Mouse (Mus musculus) liver, embryonic 15.5 days (tissue): ENCODE measurements around the gene Ccdc39. TPM values are rescaled to one million over a fixed set of nuclear protein-coding genes. Genes with fewer than 3 reads are reported as not detected.

ENCODE experiments used
- ATAC-seq: fragments of 200-750 bp; cut with Nextera tagmentation; 2 replicates; pipeline ENCODE4 v1.8.0; 2017; ENCODE audit warnings: moderate number of reproducible peaks, mild to moderate bottlenecking, moderate library complexity; ENCODE audit not compliant: insufficient read depth
- H3K27ac ChIP-seq: fragments of 300-500 bp; sonication (generic); replicated peaks from 2 replicates; pipeline ENCODE4 v1.5.1; 2015; ENCODE audit warnings: mild to moderate bottlenecking, inconsistent platforms
- H3K27me3 ChIP-seq: fragments of 300-500 bp; sonication (generic); 2 replicates; pipeline ENCODE4 v1.6.1; 2015; ENCODE audit warnings: mild to moderate bottlenecking, inconsistent platforms
- H3K36me3 ChIP-seq: fragments of 300-500 bp; sonication (generic); replicated peaks from 2 replicates; pipeline ENCODE4 v1.6.1; 2015; ENCODE audit warnings: moderate library complexity, mild to moderate bottlenecking, inconsistent platforms
- H3K4me1 ChIP-seq: fragments of 300-500 bp; sonication (generic); replicated peaks from 2 replicates; pipeline ENCODE4 v1.6.1; 2015; ENCODE audit warnings: inconsistent platforms
- H3K4me2 ChIP-seq: fragments of 300-500 bp; sonication (generic); 2 replicates; pipeline ENCODE4 v1.6.1; 2015; ENCODE audit warnings: moderate library complexity, mild to moderate bottlenecking, inconsistent platforms
- H3K4me3 ChIP-seq: fragments of 300-500 bp; sonication (generic); replicated peaks from 2 replicates; pipeline ENCODE4 v1.5.1; 2015; ENCODE audit warnings: mild to moderate bottlenecking, inconsistent platforms
- H3K9ac ChIP-seq: fragments of 300-500 bp; sonication (generic); 2 replicates; pipeline ENCODE4 v1.6.1; 2015; ENCODE audit warnings: moderate library complexity, mild to moderate bottlenecking, inconsistent platforms
- H3K9me3 ChIP-seq: fragments of 300-500 bp; sonication (generic); replicated peaks from 2 replicates; pipeline ENCODE4 v1.6.1; 2016; ENCODE audit warnings: inconsistent platforms
- WGBS: fragments of 180-500 bp; shearing (Covaris S2); methylation state at CpG from one replicate; pipeline ENCODE4 v1.1.7; 2015; ENCODE audit warnings: mixed read lengths; ENCODE audit not compliant: insufficient replicate concordance; 5-methylcytosine and 5-hydroxymethylcytosine counted together
- polyA plus RNA-seq: library from polyadenylated mRNA; unstranded; fragments of >200 nt; fragmentation: Nextera tagmentation; extraction: Ambion mirVana; gene quantifications from 2 replicates; pipeline ENCODE4 v1.2.1, GENCODE M21; 2015

Ccdc39 gene
- polyA plus RNA-seq, 1 experiment from 2014 or later, result 0.02 TPM

- Histone ChIP-seq H3K27ac (no peak overlapping the region), H3K4me3 (no peak overlapping the region), H3K4me2 (no peak overlapping the region), H3K9me3 (no peaks in the 10 kb centered on the region), H3K27me3 (no peaks in the 10 kb centered on the region), H3K36me3 (no peaks in the 10 kb centered on the region), H3K4me1 (no peaks in the 10 kb centered on the region), H3K9ac (no peak overlapping the region)
- ATAC-seq, result no peak
- WGBS, result 45% methylated on average over 1 of the region's 1 CpGs
Measured at GRCm38 (mm10) chr3:33853062-33853461, 9.0 kb upstream of the Ccdc39 start.

- Histone ChIP-seq H3K27ac (no peak overlapping the region), H3K4me2 (no peak overlapping the region), H3K9me3 (no peaks in the 10 kb centered on the region), H3K27me3 (no peaks in the 10 kb centered on the region), H3K9ac (no peak overlapping the region), H3K4me1 (no peaks in the 10 kb centered on the region), H3K4me3 (no peak overlapping the region), H3K36me3 (no peaks in the 10 kb centered on the region)
- ATAC-seq, result no peak
- WGBS, result 73% methylated on average over 4 of the region's 4 CpGs
Measured at GRCm38 (mm10) chr3:33850856-33851255, 6.7 kb upstream of the Ccdc39 start.

GRCm38 (mm10) chr3:33846639-33847038, 2.5 kb upstream of the Ccdc39 start:
- Histone ChIP-seq H3K4me3 (no peak overlapping the region), H3K36me3 (no peaks in the 10 kb centered on the region), H3K27me3 (no peaks in the 10 kb centered on the region), H3K27ac (no peak overlapping the region), H3K9ac (no peak overlapping the region), H3K9me3 (no peaks in the 10 kb centered on the region), H3K4me2 (no peak overlapping the region), H3K4me1 (0 out of 2 replicates have a peak, but pooled peaks cover 4% of the 10 kb centered on the region)
- WGBS, result 49% methylated on average over 6 of the region's 6 CpGs
- ATAC-seq, result no peak

GRCm38 (mm10) chr3:33838877-33839276, 5.2 kb downstream of the Ccdc39 start:
- no peak overlapping the region; the same call in 1 of the 2 replicates for H3K4me3 ChIP-seq
- WGBS, result 40% methylated on average over 10 of the region's 10 CpGs
- no peak for ATAC-seq

GRCm38 (mm10) chr3:33836576-33836975, 7.5 kb downstream of the Ccdc39 start:
- H3K9ac ChIP-seq, result no peak overlapping the region
- 79% methylated on average over 13 of the region's 13 CpGs for WGBS
- H3K27me3 ChIP-seq, result no peaks in the 10 kb centered on the region
- no peak overlapping the region for H3K4me2 ChIP-seq
- H3K9me3 ChIP-seq, result no peaks in the 10 kb centered on the region
- H3K4me1 ChIP-seq, result no peaks in the 10 kb centered on the region
- no peaks in the 10 kb centered on the region for H3K36me3 ChIP-seq
- no peak overlapping the region for H3K4me3 ChIP-seq
- no peak overlapping the region for H3K27ac ChIP-seq
- no peak for ATAC-seq

More at GRCm38 (mm10) chr3:33838877-33839276, 5.2 kb downstream of the Ccdc39 start:
- no peaks in the 10 kb centered on the region for H3K27me3 ChIP-seq
- no peaks in the 10 kb centered on the region for H3K36me3 ChIP-seq
- H3K9me3 ChIP-seq, result no peaks in the 10 kb centered on the region
- H3K4me1 ChIP-seq, result 0 out of 2 replicates have a peak, but pooled peaks cover 2% of the 10 kb centered on the region
- H3K9ac ChIP-seq, result no peak overlapping the region
- H3K4me2 ChIP-seq, result peak overlapping the region; percentile 23
- no peak overlapping the region for H3K27ac ChIP-seq

GRCm38 (mm10) chr3:33832351-33832750, 11.8 kb downstream of the Ccdc39 start:
- 70% methylated on average over 10 of the region's 10 CpGs for WGBS

GRCm38 (mm10) chr3:33824135-33824946, 19.8 kb downstream of the Ccdc39 start:
- no peaks in the 10 kb centered on the region for H3K27me3 ChIP-seq
- H3K4me2 ChIP-seq, result no peak overlapping the region
- no peaks in the 10 kb centered on the region for H3K9me3 ChIP-seq
- WGBS, result 36% methylated on average over 9 of the region's 9 CpGs
- H3K4me1 ChIP-seq, result no peaks in the 10 kb centered on the region
- no peaks in the 10 kb centered on the region for H3K36me3 ChIP-seq
- no peak overlapping the region for H3K9ac ChIP-seq
- no peak overlapping the region for H3K4me3 ChIP-seq
- ATAC-seq, result no peak
- H3K27ac ChIP-seq, result no peak overlapping the region

More at GRCm38 (mm10) chr3:33832351-33832750, 11.8 kb downstream of the Ccdc39 start:
- H3K9ac ChIP-seq, result no peak overlapping the region
- no peak for ATAC-seq
- H3K4me2 ChIP-seq, result no peak overlapping the region
- no peaks in the 10 kb centered on the region for H3K27me3 ChIP-seq
- H3K4me3 ChIP-seq, result no peak overlapping the region
- no peaks in the 10 kb centered on the region for H3K36me3 ChIP-seq
- no peaks in the 10 kb centered on the region for H3K9me3 ChIP-seq
- H3K4me1 ChIP-seq, result no peaks in the 10 kb centered on the region
- H3K27ac ChIP-seq, result no peak overlapping the region

GRCm38 (mm10) chr3:33807151-33807550, 37.0 kb downstream of the Ccdc39 start:
- Histone ChIP-seq H3K4me2 (no peak overlapping the region), H3K4me1 (no peaks in the 10 kb centered on the region), H3K9ac (no peak overlapping the region), H3K27ac (no peak overlapping the region), H3K9me3 (no peaks in the 10 kb centered on the region), H3K4me3 (no peak overlapping the region), H3K27me3 (no peaks in the 10 kb centered on the region), H3K36me3 (peaks cover 52% of the 10 kb centered on the region)
- 75% methylated on average over 1 of the region's 1 CpGs for WGBS
- no peak for ATAC-seq

- Histone ChIP-seq H3K36me3 (peaks cover 14% of the 10 kb centered on the region), H3K9me3 (no peaks in the 10 kb centered on the region), H3K27ac (peak overlapping the region; percentile 100), H3K27me3 (no peaks in the 10 kb centered on the region), H3K4me3 (peak overlapping the region; percentile 98), H3K4me2 (peak overlapping the region; percentile 94), H3K9ac (peak overlapping the region; percentile 97), H3K4me1 (peaks cover 18% of the 10 kb centered on the region)
- ATAC-seq, result no peak
- under 1% methylated on average over 16 of the region's 16 CpGs for WGBS
Measured at GRCm38 (mm10) chr3:33800513-33800820, 43.6 kb downstream of the Ccdc39 start.

GRCm38 (mm10) chr3:33799617-33800512, 44.2 kb downstream of the Ccdc39 start, which contains the start of gene Ttc14:
TSS of gene Ttc14 (plus strand) at chr3:33799832.
- Histone ChIP-seq H3K9ac (peak within 1 kb of the TSS; percentile 97), H3K4me1 (peaks cover 18% of the 10 kb centered on the region), H3K4me3 (peak within 1 kb of the TSS; percentile 98), H3K27me3 (no peaks in the 10 kb centered on the region), H3K36me3 (peaks cover 10% of the 10 kb centered on the region), H3K27ac (peak within 1 kb of the TSS; percentile 100), H3K9me3 (no peaks in the 10 kb centered on the region), H3K4me2 (peak within 1 kb of the TSS; percentile 94)
- WGBS, result under 1% methylated on average over 90 of the region's 90 CpGs
- peak; percentile 97 for ATAC-seq

- no peak overlapping the region for H3K4me2 ChIP-seq
- ATAC-seq, result no peak
Measured at GRCm38 (mm10) chr3:33790975-33791374, 53.1 kb downstream of the Ccdc39 start.

More at GRCm38 (mm10) chr3:33790975-33791374, 53.1 kb downstream of the Ccdc39 start:
- Histone ChIP-seq H3K9me3 (no peaks in the 10 kb centered on the region), H3K27me3 (no peaks in the 10 kb centered on the region), H3K27ac (no peak overlapping the region), H3K4me3 (no peak overlapping the region), H3K4me1 (no peaks in the 10 kb centered on the region), H3K9ac (no peak overlapping the region), H3K36me3 (no peaks in the 10 kb centered on the region)
